Mouse (Mus musculus): ENCODE measurements around the gene Zfp385b.

Zfp385b gene

DNA sequence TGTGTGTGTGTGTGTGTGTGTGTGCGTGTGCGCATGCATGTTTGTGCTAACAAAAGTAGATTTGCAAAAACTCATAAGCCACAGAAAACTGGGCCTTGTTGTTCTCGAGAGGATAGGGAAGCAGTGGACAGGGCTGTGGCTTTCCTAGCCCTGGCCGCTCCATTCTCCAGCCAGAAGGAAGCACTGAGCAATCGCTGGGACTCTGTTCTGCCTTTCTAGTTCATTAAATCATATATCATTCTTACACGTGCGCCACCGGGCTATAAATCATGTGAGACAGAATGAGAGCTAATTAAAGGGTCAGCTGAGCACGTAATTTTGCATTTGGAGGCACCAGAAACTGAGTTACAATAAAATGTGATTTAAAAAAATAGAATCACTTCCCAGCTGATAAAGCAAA is 29.1 kb downstream of the Zfp385b start:
- no peak for DNase-seq (ENCODE audit: low spot score)

- DNase-seq (ENCODE audit: low spot score): no peak
Measured at GRCm38 (mm10) chr2:77781390-77781789, 38.0 kb downstream of the Zfp385b start.

DNA sequence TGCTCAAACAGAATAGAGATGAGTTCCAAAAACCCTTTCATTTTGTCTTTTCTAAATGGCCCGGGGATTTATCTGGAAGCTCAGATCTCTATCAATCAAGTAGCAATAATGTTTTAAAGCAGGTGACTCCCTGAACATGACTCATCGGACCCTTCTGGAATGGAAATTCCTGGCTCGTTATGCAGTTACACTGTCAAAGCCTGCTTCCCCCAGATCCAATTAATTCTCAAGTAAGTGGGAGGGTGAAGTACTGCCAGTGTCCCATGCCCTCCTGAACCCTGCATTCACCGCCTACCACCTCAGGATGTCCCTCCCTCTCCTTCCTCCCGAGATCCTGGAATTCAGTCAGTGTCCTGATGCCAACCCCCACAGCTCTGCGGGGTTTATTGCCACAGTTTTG is 41.7 kb downstream of the Zfp385b start:
- DNase-seq (ENCODE audit: low spot score): no peak

GRCm38 (mm10) chr2:77777047-77777686 is 42.3 kb downstream of the Zfp385b start:
- no peak for DNase-seq (ENCODE audit: low spot score)

DNA sequence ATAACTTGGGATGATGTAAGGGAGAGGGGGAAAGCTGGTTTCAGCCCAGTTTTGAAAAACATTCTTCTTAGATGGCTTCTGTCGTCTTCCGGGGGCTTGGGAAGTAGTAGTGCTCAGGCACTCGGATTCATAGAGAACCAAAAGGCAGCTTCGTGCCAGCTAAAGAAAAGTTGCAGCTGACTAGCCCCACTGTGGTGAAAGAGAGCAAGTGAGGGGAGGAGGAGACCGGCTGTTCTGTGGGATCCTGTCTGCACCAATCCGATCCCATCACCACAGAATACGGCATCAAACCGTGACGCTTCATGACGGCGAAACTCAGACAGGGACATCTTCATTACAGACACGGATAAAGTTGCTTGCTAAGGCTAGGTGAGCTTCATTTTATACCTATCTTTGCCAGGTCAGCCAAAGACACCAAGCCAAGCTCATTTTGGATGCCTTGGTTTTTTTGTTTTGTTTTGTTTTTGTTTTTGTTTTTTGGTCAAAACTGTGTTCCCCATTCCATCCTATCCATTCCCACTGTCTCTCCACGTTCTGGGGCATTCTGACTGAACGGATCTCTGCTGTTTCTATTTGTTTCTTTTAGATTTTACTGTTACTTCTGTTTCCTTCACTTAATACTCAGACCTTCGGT is 44.1 kb downstream of the Zfp385b start:
- no peak for DNase-seq (ENCODE audit: low spot score)

DNA sequence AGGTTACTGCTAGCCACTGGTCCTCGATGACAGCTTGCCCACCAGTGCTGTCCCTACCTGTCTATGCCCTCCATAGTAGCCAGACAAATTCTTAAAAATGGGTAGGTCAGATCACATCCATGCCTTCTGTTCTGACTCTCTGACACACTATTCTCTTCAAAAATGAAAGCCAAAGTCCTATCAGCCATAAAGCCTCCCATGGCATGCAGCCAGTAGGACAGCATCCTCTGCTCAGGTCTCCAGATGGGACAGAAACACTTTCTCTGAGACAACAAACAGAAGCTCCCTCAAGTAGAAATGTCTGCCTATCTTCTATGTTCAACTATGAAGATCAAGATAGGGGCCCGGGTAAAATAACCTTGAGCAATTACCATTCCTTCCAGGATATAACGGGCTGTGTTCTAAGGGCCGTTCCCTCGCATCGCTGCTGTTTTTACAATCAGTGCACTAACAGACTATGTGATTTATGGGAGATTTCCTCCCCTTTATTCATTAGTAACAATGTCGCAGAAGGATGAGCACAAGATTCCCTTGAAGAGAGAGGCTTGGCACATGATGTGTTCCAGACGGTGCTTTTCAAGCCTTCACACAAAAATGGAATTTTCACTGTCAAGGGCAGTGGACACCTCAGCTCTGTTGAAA is 49.3 kb downstream of the Zfp385b start:
- DNase-seq (ENCODE audit: low spot score): no peak

GRCm38 (mm10) chr2:77768321-77768886 is 51.0 kb downstream of the Zfp385b start:
- no peak for DNase-seq (ENCODE audit: low spot score)

- no peak for DNase-seq (ENCODE audit: low spot score)
Measured at GRCm38 (mm10) chr2:77761967-77762366, 57.5 kb downstream of the Zfp385b start.

DNA sequence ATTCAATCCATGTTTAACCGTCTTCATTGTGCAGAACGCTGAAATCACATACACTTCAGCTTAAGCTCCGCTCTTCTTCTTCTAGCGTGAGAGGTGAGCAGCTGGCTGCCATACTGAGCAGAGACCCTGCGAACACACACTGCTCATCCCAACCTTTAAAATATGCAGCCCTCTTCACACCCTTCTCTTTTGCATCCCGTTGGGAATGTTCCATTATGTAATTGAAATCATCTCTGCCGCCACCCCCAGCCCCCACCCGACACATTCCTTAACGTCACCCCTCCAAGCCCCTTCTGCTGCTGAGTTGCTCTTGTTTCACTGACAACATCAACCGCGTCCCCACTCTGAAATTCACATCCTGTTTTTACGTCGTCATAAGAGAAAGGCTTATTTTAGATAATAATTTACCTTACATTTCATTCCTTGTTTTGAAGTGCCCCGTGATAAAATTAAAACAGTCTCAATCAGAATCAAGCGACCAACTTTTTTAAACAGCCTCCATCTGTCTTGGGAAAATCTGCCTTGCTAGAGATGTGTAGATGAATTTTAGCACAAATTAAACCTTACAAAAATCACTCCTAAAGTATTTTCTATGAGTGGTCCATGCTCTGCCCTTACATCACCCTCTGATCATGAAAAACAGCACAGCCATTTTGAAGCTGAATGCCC is 60.9 kb downstream of the Zfp385b start:
- no peak for DNase-seq (ENCODE audit: low spot score)

DNA sequence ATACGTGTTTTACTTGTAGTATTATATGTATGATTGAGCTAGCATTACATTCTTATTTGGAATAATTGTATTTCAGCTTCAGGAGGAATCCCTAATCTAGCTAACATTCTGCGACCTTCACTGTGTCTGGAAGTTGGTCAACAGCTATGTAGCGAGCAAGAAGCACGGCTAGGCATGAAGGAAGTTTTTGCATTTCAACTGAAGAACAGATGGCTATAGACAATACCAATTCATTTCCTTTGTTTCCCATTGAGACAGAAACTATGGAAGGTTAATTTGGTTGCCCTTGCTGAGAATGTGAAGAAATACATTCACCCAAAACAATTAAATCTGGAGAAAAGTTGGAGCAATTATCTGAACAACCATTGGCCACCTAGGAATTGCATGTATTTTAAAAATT is 66.9 kb downstream of the Zfp385b start:
- DNase-seq (ENCODE audit: low spot score): no peak

- DNase-seq (ENCODE audit: low spot score): no peak
Measured at GRCm38 (mm10) chr2:77749631-77750030, 69.8 kb downstream of the Zfp385b start.

GRCm38 (mm10) chr2:77746417-77746816 is 73.0 kb downstream of the Zfp385b start:
- DNase-seq (ENCODE audit: low spot score): no peak

- DNase-seq (ENCODE audit: low spot score): no peak
Measured at GRCm38 (mm10) chr2:77745246-77745645, 74.2 kb downstream of the Zfp385b start.

DNA sequence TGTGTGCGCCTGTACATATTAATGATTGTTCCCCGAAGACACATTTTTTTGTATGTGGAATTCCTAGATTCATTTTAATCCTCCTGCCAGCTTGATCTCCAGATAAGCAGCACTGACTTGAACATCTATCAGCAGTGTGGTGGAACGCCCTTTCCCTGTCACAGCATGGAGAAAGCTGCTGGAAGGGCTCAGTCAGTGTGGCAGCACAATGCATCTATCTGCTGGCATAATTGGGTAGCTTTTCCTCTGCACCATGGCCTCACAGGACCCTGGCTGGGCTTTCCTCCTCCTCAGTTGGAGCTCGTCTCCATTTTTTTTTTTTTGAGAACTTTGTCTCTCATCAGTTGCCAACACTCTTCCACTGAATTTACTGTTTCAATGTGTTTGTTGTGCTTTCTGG is 77.1 kb downstream of the Zfp385b start:
- no peak for DNase-seq (ENCODE audit: low spot score)

GRCm38 (mm10) chr2:77730196-77730595 is 89.2 kb downstream of the Zfp385b start:
- DNase-seq (ENCODE audit: low spot score): no peak

GRCm38 (mm10) chr2:77726798-77727197 is 92.6 kb downstream of the Zfp385b start:
- no peak for DNase-seq (ENCODE audit: low spot score)

DNA sequence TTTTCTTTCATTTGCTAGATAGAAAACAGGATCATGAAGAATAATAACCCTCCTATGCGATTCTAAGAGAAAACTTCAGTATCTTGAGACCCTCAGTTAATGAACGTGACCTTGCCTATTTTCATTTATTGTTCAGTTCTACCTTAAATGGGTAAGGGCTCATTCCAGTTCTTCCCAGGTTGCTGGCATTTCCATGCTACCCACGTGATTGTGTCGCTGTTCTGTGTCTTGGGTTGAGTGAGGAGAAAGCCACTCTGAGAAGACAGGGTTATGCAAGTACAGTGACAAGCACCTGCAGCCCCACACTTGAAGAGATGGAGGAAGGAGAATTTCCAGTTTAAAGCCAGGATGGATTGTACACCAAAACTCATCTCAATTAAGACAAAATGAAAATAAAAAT is 98.6 kb downstream of the Zfp385b start:
- no peak for DNase-seq (ENCODE audit: low spot score)

DNA sequence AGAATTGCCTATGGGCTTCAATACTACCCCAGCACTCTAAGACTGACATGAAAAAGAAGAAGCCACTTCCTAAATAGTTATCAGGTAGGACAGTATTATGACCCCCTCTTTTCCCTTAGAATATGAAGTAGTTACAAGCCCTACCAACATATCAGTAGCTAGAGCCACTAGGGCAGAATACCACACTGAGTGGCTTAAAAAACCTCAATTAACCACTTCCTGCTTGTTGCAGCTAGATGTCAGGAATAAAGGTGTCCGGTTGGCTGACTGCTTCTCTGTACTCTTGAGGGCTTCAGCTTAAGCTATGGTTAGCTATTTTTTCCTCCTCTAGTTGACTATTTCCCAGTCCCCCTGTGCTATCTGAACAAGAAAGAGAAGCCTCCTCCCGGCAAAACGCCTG is 103.1 kb downstream of the Zfp385b start:
- no peak for DNase-seq (ENCODE audit: low spot score)

DNA sequence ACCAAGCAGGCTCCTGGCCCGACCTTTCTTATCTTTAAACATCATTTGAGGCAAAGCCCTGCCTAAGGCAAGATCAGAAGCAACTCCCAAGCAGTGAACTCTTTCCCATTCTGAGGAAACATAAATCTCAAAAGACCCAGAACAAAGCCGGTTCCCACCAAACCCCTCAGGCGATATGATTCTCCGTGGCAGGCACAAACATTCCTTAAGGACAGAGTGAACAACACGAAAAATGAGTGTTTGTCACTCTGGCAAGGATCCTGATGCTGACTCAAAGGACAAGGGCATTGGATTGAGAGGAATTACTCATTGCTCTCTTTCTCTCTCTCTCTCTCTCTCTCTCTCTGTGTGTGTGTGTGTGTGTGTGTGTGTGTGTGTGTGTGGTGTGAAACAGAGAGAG is 105.6 kb downstream of the Zfp385b start:
- DNase-seq (ENCODE audit: low spot score): no peak

GRCm38 (mm10) chr2:77711751-77712150 is 107.7 kb downstream of the Zfp385b start:
- no peak for DNase-seq (ENCODE audit: low spot score)

DNA sequence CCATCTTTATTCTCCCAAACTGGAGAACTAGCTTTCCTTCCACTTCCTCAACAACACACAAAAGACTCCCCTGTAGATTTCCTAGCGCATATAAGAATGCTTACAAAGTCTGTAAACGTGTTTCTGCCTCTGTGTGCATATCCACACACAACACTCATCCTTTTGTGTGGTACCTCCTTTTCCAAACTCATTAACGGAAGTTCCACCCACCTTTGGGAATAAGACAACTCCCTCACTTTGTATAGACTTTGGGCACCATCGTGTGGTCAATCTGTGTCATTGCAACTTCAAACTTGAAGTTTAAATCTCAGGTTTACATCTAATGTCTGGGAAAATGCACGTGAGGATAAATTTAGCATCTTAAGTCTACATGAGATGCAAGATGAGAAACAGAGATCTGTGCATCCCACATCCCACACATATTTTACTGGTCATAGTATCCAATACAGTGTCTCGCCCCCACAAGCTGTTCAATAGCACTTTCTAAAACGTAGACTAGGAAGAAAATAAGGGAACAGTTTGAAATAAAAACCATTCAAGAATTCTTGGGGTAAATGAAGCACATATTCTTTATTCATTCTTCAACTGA is 110.1 kb downstream of the Zfp385b start:
- DNase-seq (ENCODE audit: low spot score): peak; percentile 34

DNA sequence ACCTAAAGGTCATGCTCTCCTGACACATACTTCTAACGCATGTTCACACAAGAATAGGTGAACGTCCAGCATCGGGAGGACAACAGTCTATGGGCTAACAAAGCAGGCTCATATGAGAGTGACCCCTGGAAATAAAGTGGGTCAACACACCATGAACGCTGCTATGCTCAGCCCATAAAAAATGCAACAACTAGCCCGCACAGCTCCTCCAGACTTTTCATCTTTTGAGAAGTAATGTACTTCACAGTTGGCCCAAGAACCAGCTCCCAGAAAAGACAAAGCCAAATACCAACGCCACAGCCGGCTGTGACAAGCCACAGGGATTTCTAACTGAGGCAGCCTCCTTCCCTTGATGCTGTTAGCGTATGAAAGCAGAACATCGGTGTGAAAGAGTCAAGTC is 112.3 kb downstream of the Zfp385b start:
- DNase-seq (ENCODE audit: low spot score): no peak

All from ovary, postnatal 14 days (tissue).